Mouse (Mus musculus) kidney, postnatal 36 days (tissue): ENCODE measurements at regions not wholly inside any gene's neighbourhood (a gene's known extent, or its start where the extent isn't known, plus 50 kb on each side); places are given as distances from the start of the nearest gene placed in this dataset.

Experiments
- DNase-seq, 2 experiments: peaks; one replicate each; pipeline ENCODE4 v3.0.0; 2021 to 2022; ENCODE audit warnings: mixed read lengths in 2 of 2

GRCm38 (mm10) chr13:101555371-101555874 lies 212.6 kb downstream of the Pik3r1 start:
- DNase-seq = no peak

GRCm38 (mm10) chr13:101553131-101553549 lies 214.9 kb downstream of the Pik3r1 start:
- no peak for DNase-seq

DNA sequence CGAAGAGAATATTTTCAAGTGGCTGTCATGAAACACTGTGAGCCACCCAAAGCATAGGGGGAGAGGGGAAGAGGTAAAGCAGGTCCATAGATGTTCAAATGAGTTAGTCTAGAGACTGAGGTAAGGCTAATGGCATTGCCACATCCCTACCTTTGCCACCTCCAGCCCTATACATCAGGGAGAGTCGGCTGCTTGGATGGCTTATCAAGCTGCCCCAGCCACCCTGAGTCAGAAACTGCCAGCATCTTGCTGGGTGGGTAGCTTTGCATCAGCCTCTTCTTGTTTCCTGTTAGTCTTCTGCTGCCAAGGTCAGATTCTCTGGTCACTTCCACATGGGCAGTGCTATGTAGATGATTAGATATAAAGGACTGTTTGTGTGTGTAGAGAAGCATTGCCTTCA lies 215.6 kb downstream of the Pik3r1 start:
- no peak for DNase-seq

- no peak for DNase-seq
These were observed 216.9 kb downstream of the Pik3r1 start for GRCm38 (mm10) chr13:101551068-101551467.

DNA sequence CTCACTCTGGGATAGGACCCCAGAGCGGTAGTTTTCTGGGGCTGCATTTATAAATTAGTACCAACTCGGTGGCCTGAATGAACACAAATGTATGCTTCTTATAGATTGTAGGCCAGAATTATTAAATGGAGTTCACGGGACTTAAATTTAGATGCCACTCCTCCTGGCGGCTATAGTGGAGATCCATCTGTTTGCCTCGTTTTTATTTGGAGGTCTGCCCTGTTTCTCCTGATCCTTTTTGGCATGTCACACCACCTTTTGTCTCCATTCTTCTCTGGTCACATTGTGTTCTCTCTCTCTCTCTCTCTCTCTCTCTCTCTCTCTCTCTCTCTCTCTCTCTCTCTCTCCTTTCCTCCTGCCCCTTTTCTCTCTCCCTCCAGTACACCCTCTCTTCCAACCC lies 217.5 kb downstream of the Pik3r1 start:
- DNase-seq = no peak

- DNase-seq = no peak
These were observed 220.1 kb downstream of the Pik3r1 start for GRCm38 (mm10) chr13:101547887-101548286.

DNA sequence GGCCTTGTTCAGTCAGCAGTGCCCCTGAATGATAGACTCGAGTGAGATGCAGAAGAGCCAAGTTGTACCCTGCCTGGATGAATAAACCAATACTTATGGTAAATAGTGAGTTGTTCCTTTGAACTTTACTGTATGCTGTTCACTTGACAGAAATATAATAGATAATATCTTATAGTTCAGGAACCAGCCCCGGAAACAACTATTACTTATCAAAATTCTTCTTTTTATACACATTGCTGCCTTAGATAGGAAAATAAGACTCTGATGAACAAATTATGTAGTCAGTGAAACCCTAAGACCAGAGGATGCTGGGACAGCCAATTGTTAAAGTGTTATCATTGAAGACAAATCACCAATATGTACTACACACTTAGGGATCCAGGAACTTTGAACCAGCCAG lies 220.7 kb downstream of the Pik3r1 start:
- DNase-seq = no peak

- DNase-seq = no peak
These were observed 222.5 kb downstream of the Pik3r1 start for GRCm38 (mm10) chr13:101545344-101546181.

- DNase-seq = peak in 1 of 2 experiments; percentile 17
These were observed 227.4 kb downstream of the Pik3r1 start for GRCm38 (mm10) chr13:101540391-101541191.

DNA sequence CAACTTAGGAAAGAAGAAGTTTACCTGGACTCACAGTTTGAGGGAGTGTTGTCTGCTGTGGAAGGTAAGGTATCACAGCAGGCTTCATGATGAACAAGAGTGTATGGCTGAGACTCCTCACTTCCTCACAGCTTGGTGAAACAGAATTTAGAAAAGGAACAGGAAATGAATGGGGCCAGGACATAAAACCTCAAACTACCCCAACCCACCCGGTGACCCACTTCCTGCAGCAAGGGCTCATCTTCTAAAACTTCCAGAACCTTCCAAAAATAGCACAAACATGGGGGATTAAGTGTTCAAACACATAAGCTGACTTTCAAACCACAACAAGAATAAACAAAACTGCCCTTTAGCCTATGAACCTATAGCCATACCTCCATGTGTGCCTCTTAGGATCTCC lies 229.9 kb downstream of the Pik3r1 start:
- no peak for DNase-seq

GRCm38 (mm10) chr13:101536019-101536418 lies 232.0 kb downstream of the Pik3r1 start:
- no peak for DNase-seq

- DNase-seq = no peak
These were observed 232.6 kb downstream of the Pik3r1 start for GRCm38 (mm10) chr13:101535331-101535866.

GRCm38 (mm10) chr13:101534490-101534889 lies 233.5 kb downstream of the Pik3r1 start:
- DNase-seq = no peak

DNA sequence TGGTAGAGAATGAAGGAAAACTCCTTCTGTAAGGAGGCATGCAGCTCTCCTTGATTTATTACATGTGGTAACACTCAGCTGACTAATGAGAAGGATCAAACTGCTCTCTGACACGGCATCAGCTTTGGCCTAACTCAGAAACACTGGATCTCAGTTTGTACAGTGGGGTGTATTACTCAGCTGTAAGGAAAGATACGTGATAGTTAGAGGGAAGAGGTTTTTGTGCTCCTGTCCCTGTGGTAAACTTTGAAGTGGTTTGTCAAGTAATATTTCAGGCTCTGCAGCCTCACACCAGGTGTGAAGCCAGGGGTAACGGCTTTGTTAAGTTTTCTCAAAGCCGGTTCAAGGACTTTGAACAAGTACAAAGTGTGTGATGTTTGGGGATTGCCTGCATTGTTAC lies 235.1 kb downstream of the Pik3r1 start:
- no peak for DNase-seq

- DNase-seq = peak; percentile 21 to 26
These were observed 240.3 kb downstream of the Pik3r1 start for GRCm38 (mm10) chr13:101527691-101528090.

DNA sequence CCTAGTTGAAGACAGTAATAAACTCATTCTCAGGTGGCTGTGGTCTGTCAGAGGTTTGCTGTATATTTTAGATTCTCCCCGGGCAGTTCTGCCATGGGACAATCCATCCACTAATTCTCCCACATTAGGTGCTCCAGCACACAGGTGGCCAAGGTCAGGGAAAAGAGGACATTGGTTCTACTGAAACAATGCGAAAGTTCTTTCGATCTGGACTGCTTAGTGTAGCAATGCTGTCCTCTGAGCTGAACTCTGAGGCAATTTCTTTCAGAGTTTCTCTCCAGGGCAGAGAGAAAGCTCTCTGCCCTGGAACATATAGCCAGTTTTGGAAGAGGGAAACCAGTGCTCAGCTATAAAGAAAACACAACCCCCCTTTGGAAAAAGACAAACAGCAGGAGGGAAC lies 243.2 kb downstream of the Pik3r1 start:
- no peak for DNase-seq

DNA sequence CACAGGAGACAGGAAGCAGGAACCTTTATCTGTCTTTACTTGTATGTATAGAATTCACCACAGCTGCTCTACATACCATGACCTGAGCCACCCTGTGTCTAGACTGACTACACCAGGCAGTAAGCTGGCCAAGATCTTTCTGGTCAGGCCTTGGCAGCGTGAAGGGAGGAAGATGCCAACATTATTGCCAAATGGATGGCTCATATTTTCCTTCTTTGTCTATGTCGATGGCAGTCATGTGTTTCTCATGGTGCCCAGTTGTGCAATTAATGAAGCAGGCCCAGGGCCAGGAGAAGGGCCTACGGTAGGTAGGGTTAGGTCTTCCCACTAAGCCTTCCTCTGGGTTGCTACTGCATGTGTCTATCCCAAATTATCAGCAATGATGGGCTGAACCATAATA lies 243.8 kb downstream of the Pik3r1 start:
- no peak for DNase-seq

- peak; percentile 25 to 37 for DNase-seq
These were observed 244.5 kb downstream of the Pik3r1 start for GRCm38 (mm10) chr13:101523492-101523891.

DNA sequence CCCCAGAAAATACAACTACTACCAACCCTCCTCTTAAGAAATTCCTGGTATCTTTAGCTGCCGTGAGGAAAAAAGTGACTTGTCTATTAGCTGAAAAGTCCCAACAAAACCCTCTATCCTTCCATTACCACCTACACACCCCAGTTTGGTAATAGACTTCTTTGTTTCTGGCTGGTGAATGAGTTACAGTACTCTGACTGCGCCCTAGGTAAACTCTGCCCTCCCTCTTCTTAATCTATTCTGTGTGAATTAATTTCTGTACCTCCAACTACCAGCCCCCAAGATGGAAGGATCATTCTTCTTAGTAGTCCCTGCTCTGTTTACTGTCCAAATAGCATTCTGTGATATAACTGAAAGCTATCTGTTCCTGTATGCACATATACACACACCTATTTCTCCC lies 245.4 kb downstream of the Pik3r1 start:
- no peak for DNase-seq

- DNase-seq = no peak
These were observed 254.7 kb downstream of the Pik3r1 start for GRCm38 (mm10) chr13:101513354-101513753.

DNA sequence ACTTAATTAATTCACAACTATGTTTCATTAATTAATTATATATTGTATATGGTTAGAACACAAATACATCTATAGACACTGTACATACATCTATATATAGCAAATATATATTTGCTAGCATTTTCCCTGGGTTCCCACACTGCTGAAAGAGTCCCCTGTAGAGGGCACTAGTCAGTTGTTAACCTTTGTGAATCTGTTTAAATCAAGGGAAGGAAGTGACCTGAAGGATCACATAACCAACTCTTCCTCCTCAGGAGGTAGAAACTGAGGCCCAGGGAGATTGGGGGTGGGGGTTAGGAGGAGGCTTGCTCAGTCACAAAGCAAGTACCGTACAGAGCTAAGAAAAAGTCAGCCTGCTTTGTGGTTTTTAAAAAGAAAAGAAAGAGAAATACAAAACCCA lies 258.1 kb downstream of the Pik3r1 start:
- peak; percentile 31 to 37 for DNase-seq

- DNase-seq = peak in 1 of 2 experiments; percentile 34
These were observed 259.7 kb downstream of the Pik3r1 start for GRCm38 (mm10) chr13:101508331-101508730.

DNA sequence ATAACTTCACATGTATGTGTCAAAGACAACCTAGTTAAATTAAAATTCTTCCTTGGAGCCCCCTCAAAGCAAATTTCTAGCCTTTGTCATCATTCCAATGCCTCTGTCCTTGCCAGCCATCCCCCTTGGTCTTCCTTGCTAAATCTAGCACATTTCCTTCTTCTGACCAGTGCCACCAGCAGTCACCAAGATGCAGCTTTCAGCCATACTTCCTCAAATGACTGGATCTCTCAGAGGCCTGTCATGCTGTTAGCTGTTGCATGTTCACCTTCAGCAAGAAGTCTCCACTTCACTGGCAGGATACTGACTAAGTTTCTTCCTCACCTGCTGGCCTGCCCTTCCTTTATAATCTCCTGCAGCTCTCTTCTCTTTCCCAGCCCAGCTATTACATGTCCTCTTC lies 261.3 kb downstream of the Pik3r1 start:
- no peak for DNase-seq
